Mouse (Mus musculus) G1E (cell line): Measurements from ENCODE around the gene Kng1.

Experiments used
- CTCF ChIP-seq: IDR thresholded peaks from 2 replicates; pipeline ENCODE4 v1.5.1; 2012; ENCODE audit warnings: low read depth, low read length, inconsistent platforms, mixed read lengths
- GATA1 ChIP-seq: IDR thresholded peaks from 2 replicates; pipeline ENCODE4 v1.6.1; 2012; ENCODE audit warnings: borderline replicate concordance, low read length, inconsistent platforms, mixed read lengths
- GATA2 ChIP-seq: IDR thresholded peaks from 2 replicates; pipeline ENCODE4 v1.6.1; 2012; ENCODE audit warnings: low read depth, low read length, inconsistent platforms, borderline replicate concordance
- POLR2AphosphoS5 ChIP-seq: IDR thresholded peaks from 2 replicates; pipeline ENCODE4 v1.6.1; 2012; ENCODE audit warnings: low read depth, low read length, inconsistent platforms; ENCODE audit not compliant: insufficient replicate concordance
- TAL1 ChIP-seq: conservative IDR thresholded peaks from 2 replicates; pipeline ENCODE4 v1.6.1; 2012; ENCODE audit warnings: low read depth, low read length, inconsistent platforms, mixed read lengths

DNA sequence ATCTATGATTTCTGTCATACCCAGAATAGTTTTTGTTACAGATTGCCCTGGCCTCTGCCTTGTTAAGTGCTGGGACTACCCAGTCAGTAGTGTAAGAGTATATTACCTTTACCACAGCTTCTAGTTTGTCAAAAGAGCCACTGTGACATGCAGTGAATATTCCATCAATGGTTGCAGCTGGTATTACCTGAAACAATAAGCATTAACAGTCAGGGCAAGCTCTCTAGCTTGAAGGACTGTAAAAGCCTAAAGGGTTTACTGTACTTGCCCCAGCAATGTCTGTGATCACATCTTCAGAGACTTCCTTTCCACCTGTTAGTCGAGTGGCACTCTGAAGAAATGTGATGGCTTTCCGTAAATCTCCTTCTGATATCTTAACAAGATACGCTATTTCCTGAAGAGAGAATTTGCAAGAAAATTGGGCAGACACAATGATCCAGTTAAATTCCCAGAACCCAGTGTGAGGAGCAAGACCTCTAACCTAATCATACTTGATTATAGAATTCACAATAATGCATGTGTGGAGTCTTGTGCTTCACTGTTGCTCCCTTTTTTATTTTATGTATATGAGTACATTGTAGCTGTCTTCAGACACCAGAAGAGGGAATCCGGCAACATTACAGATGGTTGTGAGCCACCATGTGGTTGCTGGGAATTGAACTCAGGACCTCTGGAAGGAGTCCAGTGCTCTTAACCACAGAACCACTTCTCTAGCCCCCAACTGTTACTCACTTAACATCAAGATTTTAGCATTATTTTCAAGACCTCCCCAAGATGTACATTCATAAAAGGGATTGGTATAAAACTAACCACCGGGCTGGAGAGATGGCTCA, 56.9 kb downstream of the Kng1 start:
- no peak for TF ChIP-seq GATA1
- peak; percentile 88; the same call in 1 of the 2 replicates for TF ChIP-seq POLR2AphosphoS5
- no peak for TF ChIP-seq CTCF
- no peak for TF ChIP-seq GATA2
- TF ChIP-seq TAL1 = no peak
